Mouse (Mus musculus): ENCODE measurements at regions not wholly inside any gene's neighbourhood (a gene's known extent, or its start where the extent isn't known, plus 50 kb on each side); places are given as distances from the start of the nearest gene placed in this dataset.

- H3K4me2 ChIP-seq: no peak overlapping the region
- WGBS: 69% methylated on average over 4 of the region's 4 CpGs
- peaks cover 20% of the 10 kb centered on the region for H3K4me1 ChIP-seq (replicated peaks)
- H3K9ac ChIP-seq: no peak overlapping the region
- no peaks in the 10 kb centered on the region for H3K36me3 ChIP-seq
- ATAC-seq (ENCODE audit: low read depth): no peak
- no peak overlapping the region for H3K4me3 ChIP-seq
- H3K27me3 ChIP-seq: no peaks in the 10 kb centered on the region
- H3K9me3 ChIP-seq: no peaks in the 10 kb centered on the region
- H3K27ac ChIP-seq (replicated peaks): no peak overlapping the region
Measured at GRCm38 (mm10) chr13:44279036-44279435, 450.2 kb upstream of the Jarid2 start.

GRCm38 (mm10) chr13:44280296-44280695, 449.0 kb upstream of the Jarid2 start:
- WGBS: 97% methylated on average over 8 of the region's 8 CpGs
- H3K9ac ChIP-seq: no peak overlapping the region
- H3K27me3 ChIP-seq: no peaks in the 10 kb centered on the region
- peaks cover 20% of the 10 kb centered on the region for H3K4me1 ChIP-seq (replicated peaks)
- no peak overlapping the region for H3K4me3 ChIP-seq
- no peaks in the 10 kb centered on the region for H3K9me3 ChIP-seq
- no peak overlapping the region for H3K27ac ChIP-seq (replicated peaks)
- no peaks in the 10 kb centered on the region for H3K36me3 ChIP-seq
- ATAC-seq (ENCODE audit: low read depth): no peak
- no peak overlapping the region for H3K4me2 ChIP-seq

GRCm38 (mm10) chr13:44281796-44282195, 447.5 kb upstream of the Jarid2 start:
- H3K4me2 ChIP-seq: no peak overlapping the region
- H3K9ac ChIP-seq: no peak overlapping the region
- H3K4me1 ChIP-seq (replicated peaks): peaks cover 20% of the 10 kb centered on the region
- no peak for ATAC-seq (ENCODE audit: low read depth)
- WGBS: 59% methylated on average over 6 of the region's 6 CpGs
- no peaks in the 10 kb centered on the region for H3K36me3 ChIP-seq
- H3K4me3 ChIP-seq: no peak overlapping the region
- no peaks in the 10 kb centered on the region for H3K9me3 ChIP-seq
- no peaks in the 10 kb centered on the region for H3K27me3 ChIP-seq
- H3K27ac ChIP-seq (replicated peaks): no peak overlapping the region

- Histone ChIP-seq H3K9ac (no peak overlapping the region), H3K27ac (replicated peaks) (no peak overlapping the region), H3K9me3 (no peaks in the 10 kb centered on the region), H3K4me3 (no peak overlapping the region), H3K4me2 (no peak overlapping the region), H3K27me3 (no peaks in the 10 kb centered on the region), H3K36me3 (no peaks in the 10 kb centered on the region), H3K4me1 (replicated peaks) (peaks cover 20% of the 10 kb centered on the region)
- 71% methylated on average over 9 of the region's 9 CpGs for WGBS
- no peak for ATAC-seq (ENCODE audit: low read depth)
Measured at GRCm38 (mm10) chr13:44282306-44282705, 447.0 kb upstream of the Jarid2 start.

- 67% methylated on average over 16 of the region's 16 CpGs for WGBS
- H3K27me3 ChIP-seq: no peaks in the 10 kb centered on the region
- no peak overlapping the region for H3K4me2 ChIP-seq
- peaks cover 20% of the 10 kb centered on the region for H3K4me1 ChIP-seq (replicated peaks)
- H3K4me3 ChIP-seq: no peak overlapping the region
- H3K9ac ChIP-seq: no peak overlapping the region
- no peaks in the 10 kb centered on the region for H3K36me3 ChIP-seq
- H3K27ac ChIP-seq (replicated peaks): no peak overlapping the region
- no peak for ATAC-seq (ENCODE audit: low read depth)
- no peaks in the 10 kb centered on the region for H3K9me3 ChIP-seq
Measured at GRCm38 (mm10) chr13:44282731-44283571, 446.3 kb upstream of the Jarid2 start.

GRCm38 (mm10) chr13:44285881-44286280, 443.4 kb upstream of the Jarid2 start:
- 0 out of 2 replicates have a peak, but pooled peaks cover 7% of the 10 kb centered on the region for H3K9me3 ChIP-seq
- no peak overlapping the region for H3K9ac ChIP-seq
- no peaks in the 10 kb centered on the region for H3K27me3 ChIP-seq
- 97% methylated on average over 1 of the region's 1 CpGs for WGBS
- no peaks in the 10 kb centered on the region for H3K36me3 ChIP-seq
- H3K4me1 ChIP-seq (replicated peaks): peaks cover 13% of the 10 kb centered on the region
- no peak overlapping the region for H3K27ac ChIP-seq (replicated peaks)
- ATAC-seq (ENCODE audit: low read depth): no peak
- no peak overlapping the region for H3K4me3 ChIP-seq
- H3K4me2 ChIP-seq: no peak overlapping the region

GRCm38 (mm10) chr13:44290199-44290598, 439.1 kb upstream of the Jarid2 start:
- Histone ChIP-seq H3K9me3 (0 out of 2 replicates have a peak, but pooled peaks cover 7% of the 10 kb centered on the region), H3K36me3 (no peaks in the 10 kb centered on the region), H3K4me2 (no peak overlapping the region), H3K4me3 (no peak overlapping the region), H3K4me1 (replicated peaks) (no peaks in the 10 kb centered on the region), H3K27ac (replicated peaks) (no peak overlapping the region), H3K9ac (no peak overlapping the region), H3K27me3 (no peaks in the 10 kb centered on the region)
- 99% methylated on average over 2 of the region's 2 CpGs for WGBS
- no peak for ATAC-seq (ENCODE audit: low read depth)

- no peak overlapping the region for H3K9ac ChIP-seq
- no peaks in the 10 kb centered on the region for H3K27me3 ChIP-seq
- H3K4me1 ChIP-seq (replicated peaks): no peaks in the 10 kb centered on the region
- H3K27ac ChIP-seq (replicated peaks): no peak overlapping the region
- H3K4me3 ChIP-seq: no peak overlapping the region
- 0 out of 2 replicates have a peak, but pooled peaks cover 7% of the 10 kb centered on the region for H3K9me3 ChIP-seq
- no peaks in the 10 kb centered on the region for H3K36me3 ChIP-seq
- no peak overlapping the region for H3K4me2 ChIP-seq
- ATAC-seq (ENCODE audit: low read depth): no peak
- 77% methylated on average over 6 of the region's 6 CpGs for WGBS
Measured at GRCm38 (mm10) chr13:44292476-44293056, 436.7 kb upstream of the Jarid2 start.

GRCm38 (mm10) chr13:44293736-44294416, 435.4 kb upstream of the Jarid2 start:
- H3K27ac ChIP-seq (replicated peaks): no peak overlapping the region
- no peak overlapping the region for H3K4me3 ChIP-seq
- H3K36me3 ChIP-seq: no peaks in the 10 kb centered on the region
- WGBS: 76% methylated on average over 15 of the region's 15 CpGs
- H3K9ac ChIP-seq: no peak overlapping the region
- H3K4me1 ChIP-seq (replicated peaks): no peaks in the 10 kb centered on the region
- no peaks in the 10 kb centered on the region for H3K27me3 ChIP-seq
- H3K4me2 ChIP-seq: no peak overlapping the region
- H3K9me3 ChIP-seq: 0 out of 2 replicates have a peak, but pooled peaks cover 7% of the 10 kb centered on the region
- ATAC-seq (ENCODE audit: low read depth): no peak

- H3K9ac ChIP-seq: no peak overlapping the region
- no peak overlapping the region for H3K27ac ChIP-seq (replicated peaks)
- 0 out of 2 replicates have a peak, but pooled peaks cover 2% of the 10 kb centered on the region for H3K9me3 ChIP-seq
- H3K27me3 ChIP-seq: no peaks in the 10 kb centered on the region
- no peak overlapping the region for H3K4me2 ChIP-seq
- no peaks in the 10 kb centered on the region for H3K36me3 ChIP-seq
- H3K4me1 ChIP-seq (replicated peaks): no peaks in the 10 kb centered on the region
- 85% methylated on average over 10 of the region's 10 CpGs for WGBS
- no peak for ATAC-seq (ENCODE audit: low read depth)
- no peak overlapping the region for H3K4me3 ChIP-seq
Measured at GRCm38 (mm10) chr13:44295621-44296020, 433.7 kb upstream of the Jarid2 start.

GRCm38 (mm10) chr13:44300611-44301010, 428.7 kb upstream of the Jarid2 start:
- ATAC-seq (ENCODE audit: low read depth): no peak
- 91% methylated on average over 10 of the region's 10 CpGs for WGBS

GRCm38 (mm10) chr13:44301215-44301614, 428.1 kb upstream of the Jarid2 start:
- Histone ChIP-seq H3K27ac (replicated peaks) (no peak overlapping the region), H3K9me3 (no peaks in the 10 kb centered on the region), H3K36me3 (no peaks in the 10 kb centered on the region), H3K4me3 (no peak overlapping the region), H3K27me3 (no peaks in the 10 kb centered on the region), H3K4me1 (replicated peaks) (no peaks in the 10 kb centered on the region), H3K4me2 (no peak overlapping the region), H3K9ac (no peak overlapping the region)
- no peak for ATAC-seq (ENCODE audit: low read depth)
- 93% methylated on average over 7 of the region's 7 CpGs for WGBS

More at GRCm38 (mm10) chr13:44300611-44301010, 428.7 kb upstream of the Jarid2 start:
- H3K27ac ChIP-seq (replicated peaks): no peak overlapping the region
- no peak overlapping the region for H3K9ac ChIP-seq
- no peaks in the 10 kb centered on the region for H3K27me3 ChIP-seq
- H3K9me3 ChIP-seq: no peaks in the 10 kb centered on the region
- H3K4me3 ChIP-seq: no peak overlapping the region
- H3K36me3 ChIP-seq: no peaks in the 10 kb centered on the region
- no peaks in the 10 kb centered on the region for H3K4me1 ChIP-seq (replicated peaks)
- no peak overlapping the region for H3K4me2 ChIP-seq
